Mouse (Mus musculus) c-Kit-positive CD71-negative TER-119-negative erythroid progenitor cells, embryonic 14.5 days (primary cell): ENCODE results near the gene Vmn1r56.
"Not testable (repeated sequence)": the region's sequence is repeated elsewhere in the genome, so short reads cannot be mapped to it uniquely, and the experiment has no call there.

Source experiments
- DNase-seq: peaks from one replicate; pipeline ENCODE4 v3.0.0-alpha.2; 2013; ENCODE audit warnings: low read depth

The Vmn1r56 gene

DNA sequence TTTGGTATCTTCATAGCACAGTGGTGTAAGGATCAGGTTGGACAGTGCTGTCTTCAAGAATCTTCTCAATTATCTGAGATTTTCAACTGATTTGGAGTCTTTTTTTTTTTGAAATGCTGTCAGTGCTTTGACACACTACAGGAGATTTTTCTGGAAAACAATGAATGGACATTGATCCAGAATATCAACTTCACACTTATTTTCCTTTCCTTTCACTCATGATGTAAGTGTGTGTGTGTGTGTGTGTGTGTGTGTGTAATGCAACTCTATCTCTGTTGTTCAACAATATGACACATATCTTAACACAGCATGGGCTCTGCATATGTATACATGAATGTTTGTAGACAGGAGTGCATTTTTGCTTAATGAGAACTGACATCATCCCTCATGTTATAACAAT is at the start of gene Vmn1r56:
TSS of gene Vmn1r56 (minus strand) at position 101 of the 400 bp plus-strand sequence.
- DNase-seq, result not testable (repeated sequence)

DNA sequence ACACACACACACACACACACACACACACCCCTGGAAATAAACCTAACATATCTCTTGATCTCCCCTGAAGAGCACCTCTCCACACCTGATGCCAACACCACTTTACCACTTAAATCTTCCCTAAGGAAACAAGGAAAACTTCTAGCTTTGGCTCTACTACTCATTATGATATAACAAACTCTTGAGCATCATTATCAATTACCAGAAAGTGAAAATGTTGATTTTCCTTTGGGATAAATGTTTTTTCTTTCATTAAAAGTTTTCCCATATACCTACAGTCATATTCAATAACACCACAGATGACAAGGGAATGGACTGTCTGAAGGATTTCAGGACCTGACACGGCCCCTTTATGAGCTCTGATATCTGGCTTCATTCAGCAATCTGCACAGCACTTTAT is 21.6 kb upstream of the Vmn1r56 start, which contains the start of gene Vmn1r57:
TSS of gene Vmn1r57 (plus strand) at position 301 of the 400 bp plus-strand sequence.
- DNase-seq, result not testable (repeated sequence)

- not testable (repeated sequence) for DNase-seq
Observed at GRCm38 (mm10) chr7:5149570-5149969, 47.0 kb downstream of the Vmn1r56 start, which contains the start of gene Vmn1r55. Gene Vmn1r55, minus strand, starts transcription at chr7:5149670.
